Mouse (Mus musculus) hindbrain, embryonic 14.5 days (tissue): ENCODE data around the gene Madd. TPM values are rescaled to one million over a fixed set of nuclear protein-coding genes. Genes with fewer than 3 reads are reported as not detected.

Experiments used
- ATAC-seq: fragments of 200-750 bp; cut with Nextera tagmentation; 2 replicates; pipeline ENCODE4 v1.8.0; 2017; ENCODE audit warnings: moderate number of reproducible peaks, mild to moderate bottlenecking, moderate TSS enrichment, moderate library complexity; ENCODE audit not compliant: low FRiP score
- DNase-seq: peaks from one replicate; pipeline ENCODE4 v3.0.0-alpha.2; 2015; ENCODE audit warnings: low spot score
- H3K27ac ChIP-seq: fragments of 300-500 bp; sonication (generic); 2 replicates; pipeline ENCODE4 v1.5.1; 2014; ENCODE audit warnings: mild to moderate bottlenecking, moderate library complexity
- H3K27me3 ChIP-seq: fragments of 300-500 bp; sonication (generic); 2 replicates; pipeline ENCODE4 v1.6.1; 2014; ENCODE audit warnings: mild to moderate bottlenecking, low read length, mixed read lengths; ENCODE audit not compliant: control insufficient read depth, insufficient read depth
- H3K36me3 ChIP-seq: fragments of 300-500 bp; sonication (generic); replicated peaks from 2 replicates; pipeline ENCODE4 v1.6.1; 2014; ENCODE audit not compliant: control insufficient read depth, insufficient read depth
- H3K4me1 ChIP-seq: fragments of 300-500 bp; sonication (generic); replicated peaks from 2 replicates; pipeline ENCODE4 v1.6.1; 2014; ENCODE audit warnings: antibody characterized with exemption, low read length, mixed read lengths; ENCODE audit not compliant: control insufficient read depth, insufficient read depth
- H3K4me2 ChIP-seq: fragments of 300-500 bp; sonication (generic); replicated peaks from 2 replicates; pipeline ENCODE4 v1.6.1; 2014; ENCODE audit warnings: mild to moderate bottlenecking, moderate library complexity
- H3K4me3 ChIP-seq: fragments of 300-500 bp; sonication (generic); replicated peaks from 2 replicates; pipeline ENCODE4 v1.5.1; 2014; ENCODE audit warnings: mild to moderate bottlenecking, low read length
- H3K9ac ChIP-seq: fragments of 300-500 bp; sonication (generic); 2 replicates; pipeline ENCODE4 v1.6.1; 2014
- H3K9me3 ChIP-seq: fragments of 300-500 bp; sonication (generic); 2 replicates; pipeline ENCODE4 v1.6.1; 2016; ENCODE audit warnings: low read length; ENCODE audit not compliant: control insufficient read depth
- WGBS: fragments of 180-500 bp; shearing (Covaris S2); extraction: QIAGEN DNeasy Blood & Tissue Kit; methylation state at CpG from one replicate; pipeline ENCODE4 v1.1.7; 2014; 5-methylcytosine and 5-hydroxymethylcytosine counted together
- polyA plus RNA-seq: library from polyadenylated mRNA; unstranded; fragments of >200 nt; fragmentation: Nextera tagmentation; extraction: Ambion mirVana; gene quantifications from 2 replicates; pipeline ENCODE4 v1.2.1, GENCODE M21; 2014

Madd gene
- polyA plus RNA-seq, 1 experiment from 2014 or later: 51.6 TPM

- H3K36me3 ChIP-seq: no peaks in the 10 kb centered on the region
- no peaks in the 10 kb centered on the region for H3K9me3 ChIP-seq
- no peak overlapping the region for H3K4me3 ChIP-seq
- no peak overlapping the region for H3K4me2 ChIP-seq
- no peak for DNase-seq
- no peak overlapping the region for H3K27ac ChIP-seq
- 95% methylated on average over 2 of the region's 2 CpGs for WGBS
- no peak overlapping the region for H3K9ac ChIP-seq
- ATAC-seq: no peak
- no peaks in the 10 kb centered on the region for H3K4me1 ChIP-seq
- H3K27me3 ChIP-seq: no peaks in the 10 kb centered on the region
Measured at GRCm38 (mm10) chr2:91098156-91098555, 85.5 kb downstream of the Madd start.

DNA sequence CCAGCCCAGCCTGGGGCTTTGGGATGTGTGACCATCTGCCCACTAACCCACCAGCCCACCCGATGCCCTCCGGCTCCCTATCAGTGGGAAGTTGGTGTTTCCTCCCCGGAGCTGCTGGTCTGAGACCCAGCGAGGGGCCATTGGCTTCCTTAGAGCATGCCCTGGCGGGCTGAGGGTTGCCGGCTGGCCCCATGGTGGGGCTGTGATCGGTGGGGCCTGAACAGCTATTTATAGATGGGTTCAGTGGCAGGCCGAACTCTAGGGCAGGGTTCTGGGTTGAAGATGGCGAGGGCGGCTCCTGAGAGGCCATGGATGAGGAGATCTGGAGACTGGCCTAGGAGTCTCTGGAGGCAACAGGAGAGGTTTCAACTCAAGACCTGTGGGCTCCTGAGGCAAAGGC, 86.6 kb downstream of the Madd start:
- Histone ChIP-seq H3K36me3 (no peaks in the 10 kb centered on the region), H3K4me3 (no peak overlapping the region), H3K4me1 (no peaks in the 10 kb centered on the region), H3K9ac (no peak overlapping the region), H3K27ac (no peak overlapping the region), H3K4me2 (no peak overlapping the region), H3K9me3 (no peaks in the 10 kb centered on the region), H3K27me3 (no peaks in the 10 kb centered on the region)
- ATAC-seq (no peak), DNase-seq (no peak)
- WGBS: 83% methylated on average over 10 of the region's 10 CpGs

DNA sequence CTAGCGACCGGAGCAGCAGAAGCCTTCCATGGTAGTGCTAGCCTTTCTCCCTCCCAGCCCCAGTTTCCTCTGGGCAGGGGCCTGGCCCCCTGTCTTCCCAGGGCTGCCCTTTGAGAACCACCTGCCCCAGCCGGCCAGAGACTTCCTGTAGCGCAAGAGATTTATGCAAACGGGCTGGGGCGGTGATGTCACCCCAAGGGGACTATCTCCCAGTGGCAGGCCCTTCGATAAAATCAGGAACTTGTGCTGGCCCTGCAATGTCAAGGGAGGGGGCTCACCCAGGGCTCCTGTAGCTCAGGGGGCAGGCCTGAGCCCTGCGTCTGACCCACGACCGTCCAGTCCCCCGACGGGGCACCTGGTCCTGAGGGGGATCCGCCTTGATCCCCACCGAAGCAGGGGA, 87.1 kb downstream of the Madd start:
- 67% methylated on average over 14 of the region's 14 CpGs for WGBS
- Histone ChIP-seq H3K27me3 (no peaks in the 10 kb centered on the region), H3K36me3 (no peaks in the 10 kb centered on the region), H3K4me3 (no peak overlapping the region), H3K27ac (no peak overlapping the region), H3K9me3 (no peaks in the 10 kb centered on the region), H3K4me2 (no peak overlapping the region), H3K9ac (no peak overlapping the region), H3K4me1 (no peaks in the 10 kb centered on the region)
- no peak for ATAC-seq
- no peak for DNase-seq

GRCm38 (mm10) chr2:91090827-91091226, 92.8 kb downstream of the Madd start:
- Histone ChIP-seq H3K4me2 (no peak overlapping the region), H3K27ac (no peak overlapping the region), H3K4me3 (no peak overlapping the region), H3K36me3 (no peaks in the 10 kb centered on the region), H3K27me3 (no peaks in the 10 kb centered on the region), H3K9ac (no peak overlapping the region), H3K9me3 (no peaks in the 10 kb centered on the region), H3K4me1 (no peaks in the 10 kb centered on the region)
- ATAC-seq: no peak
- WGBS: 79% methylated on average over 6 of the region's 6 CpGs
- no peak for DNase-seq

GRCm38 (mm10) chr2:91090208-91090607, 93.4 kb downstream of the Madd start:
- Histone ChIP-seq H3K9me3 (no peaks in the 10 kb centered on the region), H3K27ac (no peak overlapping the region), H3K9ac (no peak overlapping the region), H3K36me3 (no peaks in the 10 kb centered on the region), H3K4me1 (no peaks in the 10 kb centered on the region), H3K27me3 (no peaks in the 10 kb centered on the region), H3K4me3 (no peak overlapping the region), H3K4me2 (no peak overlapping the region)
- no peak for ATAC-seq
- WGBS: 79% methylated on average over 6 of the region's 6 CpGs
- no peak for DNase-seq

- no peak for ATAC-seq
- no peaks in the 10 kb centered on the region for H3K4me1 ChIP-seq
Measured at GRCm38 (mm10) chr2:91088987-91089386, 94.7 kb downstream of the Madd start.

GRCm38 (mm10) chr2:91087453-91087852, 96.2 kb downstream of the Madd start:
- Histone ChIP-seq H3K4me3 (no peak overlapping the region), H3K4me2 (no peak overlapping the region), H3K9ac (no peak overlapping the region), H3K36me3 (no peaks in the 10 kb centered on the region), H3K9me3 (no peaks in the 10 kb centered on the region), H3K4me1 (no peaks in the 10 kb centered on the region), H3K27me3 (no peaks in the 10 kb centered on the region), H3K27ac (no peak overlapping the region)
- DNase-seq (no peak), ATAC-seq (no peak)
- 94% methylated on average over 9 of the region's 9 CpGs for WGBS

More at GRCm38 (mm10) chr2:91088987-91089386, 94.7 kb downstream of the Madd start:
- 86% methylated on average over 9 of the region's 9 CpGs for WGBS
- Histone ChIP-seq H3K4me2 (no peak overlapping the region), H3K9me3 (no peaks in the 10 kb centered on the region), H3K36me3 (no peaks in the 10 kb centered on the region), H3K4me3 (no peak overlapping the region), H3K27me3 (no peaks in the 10 kb centered on the region), H3K27ac (no peak overlapping the region), H3K9ac (no peak overlapping the region)
- DNase-seq: no peak

Other genes with a start within 250 kb of the Madd start
- gene Celf1, start 243.5 kb downstream of the Madd start, polyA plus RNA-seq: 75.2 and 78.5 TPM in 2 replicates
- 0.97 and 1.1 TPM in 2 replicates for gene Rapsn, start 148.2 kb downstream of the Madd start, polyA plus RNA-seq
- gene Psmc3, start 129.8 kb downstream of the Madd start, polyA plus RNA-seq: 237 and 243 TPM in 2 replicates
- gene Slc39a13, start 113.4 kb downstream of the Madd start, polyA plus RNA-seq: 27.4 and 27.6 TPM in 2 replicates
- 4.1 and 4.3 TPM in 2 replicates for gene Spi1, start 101.4 kb downstream of the Madd start, polyA plus RNA-seq
- gene Mybpc3, start 65.7 kb downstream of the Madd start, polyA plus RNA-seq: not detected in 2 replicates
- 1.5 and 2.8 TPM in 2 replicates for gene Nr1h3, start 19.0 kb upstream of the Madd start, polyA plus RNA-seq
- gene Acp2, start 19.0 kb upstream of the Madd start, polyA plus RNA-seq: 40.9 and 49.8 TPM in 2 replicates
- 9.4 and 11.4 TPM in 2 replicates for gene Ddb2, start 53.1 kb upstream of the Madd start, polyA plus RNA-seq
- 12.9 and 13.5 TPM in 2 replicates for gene Pacsin3, start 72.1 kb upstream of the Madd start, polyA plus RNA-seq
- 59.6 and 64.0 TPM in 2 replicates for gene Arfgap2, start 81.1 kb upstream of the Madd start, polyA plus RNA-seq